Mouse (Mus musculus) adrenal gland, adult 2 months (tissue): ENCODE results near the gene Adprhl2. TPM values are rescaled to one million over a fixed set of nuclear protein-coding genes. Genes with fewer than 3 reads are reported as not detected.

Experiments used
- DNase-seq: peaks from one replicate; pipeline ENCODE4 v3.0.0; 2021
- polyA plus RNA-seq: library from polyadenylated mRNA; depleted of rRNA; stranded (reverse); fragments of >200 nt; gene quantifications from 2 replicates; pipeline ENCODE4 v1.2.3, GENCODE M21; 2012
- total RNA-seq, 2 experiments: library from RNA; stranded (reverse); gene quantifications; 2 replicates each; pipeline ENCODE4 v1.2.3; 2021

The Adprhl2 gene
- total and polyA plus RNA-seq, 3 experiments, result 26.2 to 45.8 (median 34.9) TPM

DNA sequence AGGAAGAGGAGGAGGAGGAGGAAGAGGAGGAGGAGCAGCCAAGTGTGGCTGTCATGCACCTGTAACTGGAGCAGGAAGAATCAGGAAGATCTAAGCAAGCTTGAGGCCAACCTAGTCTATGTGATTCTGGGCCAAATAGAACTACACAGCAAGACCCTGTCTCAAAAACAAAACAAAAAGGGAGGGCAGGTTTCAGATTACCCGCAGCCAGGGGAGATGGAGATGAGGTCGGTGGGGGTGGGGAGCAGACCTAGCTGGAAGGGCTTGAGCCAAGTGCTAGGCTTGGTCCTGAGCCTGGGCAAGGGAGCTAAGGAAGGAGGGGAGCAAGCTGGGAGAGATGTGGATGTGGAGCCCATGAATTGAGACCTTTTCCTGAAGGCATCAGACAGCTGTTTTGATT is 14.7 kb downstream of the Adprhl2 start:
- DNase-seq, result no peak

DNA sequence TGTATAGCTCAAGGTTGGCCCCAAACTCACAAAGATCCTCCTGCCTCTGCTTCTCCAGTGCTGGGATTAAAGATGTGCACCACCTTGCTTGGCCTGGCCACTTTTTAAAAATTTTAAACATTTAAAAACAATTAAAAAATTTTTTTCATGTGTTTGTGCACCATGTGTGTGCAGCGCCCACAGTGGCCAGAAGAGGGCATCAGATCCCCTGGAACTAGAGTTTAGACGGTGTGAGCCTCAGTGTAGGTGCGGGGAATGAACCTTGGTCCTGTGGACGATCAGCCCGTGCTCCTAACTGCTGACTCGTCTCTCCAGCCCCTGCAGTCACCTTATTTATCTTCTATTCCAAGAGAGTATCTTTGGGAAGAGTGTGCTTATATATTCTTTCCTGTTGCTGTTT is 15.4 kb downstream of the Adprhl2 start:
- no peak for DNase-seq

DNA sequence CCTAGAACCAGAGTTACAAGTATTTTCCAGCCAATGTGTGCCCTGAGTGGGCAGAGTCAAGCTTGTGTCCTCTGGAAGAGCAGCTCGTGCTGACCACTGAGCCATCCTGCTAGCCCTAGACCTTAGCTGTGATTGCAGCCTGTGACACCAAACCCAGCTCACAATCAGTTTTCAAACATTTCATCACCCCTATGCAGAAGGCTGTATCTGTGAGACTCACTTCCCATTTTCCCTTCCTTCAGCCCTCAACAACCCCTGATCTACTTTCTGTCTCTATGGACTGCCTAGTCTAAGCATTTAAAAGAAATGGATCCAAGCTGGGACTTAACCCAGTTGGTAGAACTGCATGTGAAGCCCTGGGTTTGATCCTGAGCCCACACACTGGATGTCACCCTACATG is 16.1 kb downstream of the Adprhl2 start:
- no peak for DNase-seq

DNA sequence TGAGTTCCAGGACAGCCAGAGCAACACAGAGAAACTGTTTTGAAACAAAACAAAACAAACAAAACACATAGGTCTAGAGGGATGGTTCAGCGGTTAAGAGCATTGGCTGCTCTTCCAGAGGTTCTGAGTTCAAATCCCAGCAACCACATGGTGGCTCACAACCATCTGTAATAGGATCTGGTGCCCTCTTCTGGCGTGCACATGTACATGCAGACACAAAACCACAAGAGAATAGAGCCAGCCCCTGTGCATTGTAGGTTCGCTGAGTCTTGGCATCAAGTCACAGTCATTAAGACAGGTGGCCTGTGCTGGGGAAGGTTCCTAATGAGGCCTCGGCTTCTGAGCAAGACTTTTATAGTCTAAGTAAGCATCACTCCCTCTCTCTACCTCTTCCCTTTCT is 17.6 kb downstream of the Adprhl2 start:
- DNase-seq, result no peak

DNA sequence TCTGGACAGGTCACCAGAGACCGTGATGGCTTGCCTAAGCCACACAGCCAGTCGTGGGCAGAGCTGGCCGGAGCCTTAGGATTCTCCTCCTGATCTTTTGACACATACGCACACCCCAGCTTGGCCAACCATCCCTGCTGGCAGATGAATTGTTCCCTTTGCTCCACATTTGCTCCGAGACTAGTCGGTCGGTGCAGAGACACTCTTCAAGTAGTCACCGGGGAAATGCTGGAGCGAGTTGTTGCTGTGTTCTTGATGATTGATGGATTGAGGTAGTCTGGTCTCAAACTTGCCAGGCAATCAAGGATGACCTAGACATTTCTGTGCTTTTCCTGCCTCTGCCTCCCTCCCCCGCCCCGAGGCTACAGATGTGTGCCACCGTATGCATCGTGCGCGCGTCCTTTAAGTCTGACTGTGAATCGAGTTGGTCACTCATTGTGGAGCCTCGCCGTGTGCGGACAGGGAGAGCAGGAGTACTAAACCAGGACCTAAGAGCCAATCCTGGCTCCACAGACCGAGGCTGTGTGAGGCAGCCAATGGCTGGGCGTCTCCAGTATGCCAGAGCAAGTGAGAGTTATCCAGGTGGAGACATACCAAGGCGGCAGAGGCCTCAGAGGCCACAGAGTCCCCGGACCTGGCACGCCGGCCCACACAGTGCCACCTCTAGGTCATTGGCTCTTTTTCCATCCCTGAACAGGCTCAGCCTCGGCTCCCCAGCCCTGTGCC is 19.8 kb downstream of the Adprhl2 start:
- no peak for DNase-seq

DNA sequence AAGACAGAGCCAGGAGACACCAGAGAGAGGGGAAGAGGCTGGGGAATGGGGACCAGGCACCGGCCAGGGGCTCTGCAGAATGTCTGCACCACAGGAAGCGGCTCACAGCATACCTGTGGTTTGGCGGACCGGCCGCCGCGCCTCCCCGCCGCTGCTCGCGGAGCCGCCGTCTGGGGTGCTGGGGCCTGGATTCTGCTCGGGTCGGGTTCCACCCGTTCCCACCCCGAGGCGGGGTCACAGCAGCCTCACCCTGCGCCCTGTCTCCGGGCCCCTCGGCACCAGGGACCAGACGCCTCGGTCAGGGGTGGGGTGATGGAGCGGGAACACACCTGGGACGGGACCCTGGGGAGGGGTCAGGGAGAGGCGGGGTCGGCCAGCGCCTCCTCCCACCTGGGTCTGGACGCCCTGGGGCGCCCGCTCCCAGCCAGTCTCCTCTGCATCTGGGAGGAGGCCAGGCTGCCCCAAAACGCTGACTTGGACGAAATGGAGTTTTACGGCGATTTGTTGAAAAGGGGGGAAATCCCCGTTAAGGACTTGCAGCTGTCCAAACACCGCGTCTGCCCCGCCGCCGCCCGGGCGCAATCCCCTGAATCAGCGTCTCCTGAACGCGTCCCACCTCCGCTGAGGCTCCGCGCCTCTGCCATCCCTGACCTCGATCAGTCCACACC is 20.5 kb downstream of the Adprhl2 start:
- no peak for DNase-seq

DNA sequence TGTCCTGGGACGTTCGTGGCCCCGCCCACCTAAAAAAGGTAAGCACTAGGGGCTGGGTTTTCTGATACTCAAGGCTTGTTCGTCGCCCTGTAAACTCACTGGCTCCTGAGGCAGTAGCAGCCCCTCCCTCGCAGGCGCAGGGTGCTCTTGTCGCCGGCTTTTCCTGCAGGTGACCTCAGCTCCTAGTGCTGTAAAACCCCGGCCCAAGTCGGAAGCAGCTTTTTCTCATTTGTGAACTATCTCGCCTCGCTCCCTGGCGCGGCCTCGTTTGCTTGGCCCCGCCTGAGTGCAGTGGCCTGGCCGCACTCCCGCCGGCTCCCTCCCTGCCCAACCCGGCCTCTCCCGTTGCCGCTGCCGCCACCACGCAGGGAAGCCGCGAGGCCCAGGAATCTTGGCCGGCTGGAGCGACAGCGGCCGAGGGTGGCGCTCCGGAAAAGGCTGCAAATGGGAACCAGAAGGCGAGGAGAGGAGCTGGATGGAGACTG is 24.8 kb downstream of the Adprhl2 start:
- peak; percentile 84 for DNase-seq

DNA sequence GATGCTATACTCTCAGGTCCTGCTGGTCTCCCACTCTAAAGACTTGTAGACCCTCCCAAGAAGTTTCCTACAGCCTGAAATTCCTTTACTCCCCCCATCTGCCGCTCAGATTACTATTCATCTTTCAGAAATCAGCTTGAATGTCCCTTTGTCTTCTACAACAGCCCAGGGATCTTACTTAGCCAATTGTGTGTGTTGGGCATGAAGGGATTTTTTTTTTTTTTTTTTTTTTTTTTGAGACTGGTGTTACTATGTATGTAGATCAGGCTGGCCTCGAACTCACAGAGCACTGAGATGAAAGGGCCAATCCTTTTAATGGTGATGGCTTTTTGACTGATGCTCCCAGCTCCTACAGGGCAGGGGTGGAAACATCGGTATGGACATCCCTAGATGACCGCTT is 25.6 kb downstream of the Adprhl2 start:
- no peak for DNase-seq

DNA sequence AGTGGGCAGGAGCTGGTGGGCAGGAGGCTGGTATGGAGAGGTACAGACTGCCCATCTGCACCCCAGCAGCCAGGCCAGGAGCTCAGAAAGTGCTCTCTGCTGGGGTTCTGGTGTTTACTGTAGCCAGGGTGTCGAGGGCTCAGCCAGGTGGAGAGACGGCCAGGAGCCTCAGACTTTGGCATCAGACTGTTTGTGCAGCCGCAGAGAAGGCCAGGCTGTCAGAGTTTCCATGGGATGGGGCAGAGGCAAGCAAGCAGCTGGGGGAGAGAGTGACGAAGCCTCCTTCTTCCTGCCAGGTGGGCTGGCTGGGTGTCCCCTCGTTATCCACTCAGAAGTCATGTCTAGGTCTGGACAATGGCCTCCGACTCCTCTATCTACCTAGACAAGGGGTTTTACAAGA is 26.4 kb downstream of the Adprhl2 start:
- DNase-seq, result no peak

DNA sequence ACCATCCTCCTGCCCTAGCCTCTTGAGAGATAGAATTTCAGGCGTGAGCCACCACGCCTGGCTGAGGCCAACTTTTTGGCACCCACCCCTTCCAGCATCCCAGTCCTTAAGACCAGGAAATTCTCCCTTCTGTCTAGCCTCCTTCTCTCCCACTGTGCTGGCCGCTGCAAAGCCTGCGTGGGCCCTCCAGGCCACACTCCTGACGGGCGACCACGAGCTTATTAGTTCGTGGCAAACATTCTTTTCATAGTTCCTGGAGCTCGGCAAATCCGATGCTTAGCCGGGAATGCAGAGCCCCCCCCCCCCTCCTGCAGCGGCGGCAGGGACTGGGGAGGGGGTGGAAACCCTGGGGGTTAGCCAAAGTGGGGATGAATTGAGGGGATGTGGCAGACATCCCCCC is 30.3 kb downstream of the Adprhl2 start:
- no peak for DNase-seq

DNA sequence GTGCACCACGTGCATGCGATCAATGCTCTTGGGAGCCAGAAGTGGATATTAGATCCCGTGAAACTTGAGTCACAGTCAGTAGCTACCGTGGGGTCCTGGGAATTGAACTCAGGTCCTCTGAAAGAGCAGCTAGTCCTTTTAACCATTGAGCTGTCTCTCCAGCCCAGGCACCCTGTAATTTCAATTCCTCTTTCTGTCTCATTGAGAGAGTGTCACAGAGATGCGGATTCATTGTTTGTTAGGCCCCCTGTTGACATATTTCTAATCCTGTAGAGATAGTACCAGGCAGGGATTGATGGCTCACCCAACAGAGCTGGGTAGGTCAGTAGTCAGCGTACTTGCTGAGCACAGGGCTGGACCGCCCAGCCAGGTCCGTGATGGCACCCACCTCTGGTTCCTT is 31.2 kb downstream of the Adprhl2 start:
- DNase-seq, result no peak

DNA sequence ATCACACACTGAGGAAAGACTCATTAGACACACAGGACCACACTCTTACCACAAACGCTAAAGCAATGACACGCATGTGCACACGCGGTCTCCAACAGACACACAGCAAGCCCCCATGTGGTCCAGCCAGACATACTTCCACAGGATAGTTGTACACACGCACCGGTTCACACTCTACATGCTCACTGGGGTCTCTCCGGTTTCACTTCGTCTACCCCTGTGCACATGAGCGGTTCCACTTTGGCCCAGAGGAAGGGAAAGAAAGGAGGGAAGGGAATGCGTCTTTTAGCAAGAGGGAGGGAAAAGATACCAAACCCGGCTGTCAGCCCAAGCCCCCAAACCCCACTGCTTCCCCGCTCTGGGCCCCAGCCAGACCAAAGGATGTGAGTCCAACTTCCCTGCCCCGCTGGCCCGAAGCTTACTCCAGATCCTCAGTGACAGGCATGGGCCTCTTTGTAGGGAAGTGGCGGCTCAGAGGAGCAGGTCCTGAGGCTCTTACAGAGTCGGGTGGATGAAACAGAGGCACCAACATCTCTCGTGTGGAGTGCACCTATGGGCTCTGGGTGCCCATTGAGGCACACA is 33.3 kb downstream of the Adprhl2 start:
- DNase-seq, result no peak

DNA sequence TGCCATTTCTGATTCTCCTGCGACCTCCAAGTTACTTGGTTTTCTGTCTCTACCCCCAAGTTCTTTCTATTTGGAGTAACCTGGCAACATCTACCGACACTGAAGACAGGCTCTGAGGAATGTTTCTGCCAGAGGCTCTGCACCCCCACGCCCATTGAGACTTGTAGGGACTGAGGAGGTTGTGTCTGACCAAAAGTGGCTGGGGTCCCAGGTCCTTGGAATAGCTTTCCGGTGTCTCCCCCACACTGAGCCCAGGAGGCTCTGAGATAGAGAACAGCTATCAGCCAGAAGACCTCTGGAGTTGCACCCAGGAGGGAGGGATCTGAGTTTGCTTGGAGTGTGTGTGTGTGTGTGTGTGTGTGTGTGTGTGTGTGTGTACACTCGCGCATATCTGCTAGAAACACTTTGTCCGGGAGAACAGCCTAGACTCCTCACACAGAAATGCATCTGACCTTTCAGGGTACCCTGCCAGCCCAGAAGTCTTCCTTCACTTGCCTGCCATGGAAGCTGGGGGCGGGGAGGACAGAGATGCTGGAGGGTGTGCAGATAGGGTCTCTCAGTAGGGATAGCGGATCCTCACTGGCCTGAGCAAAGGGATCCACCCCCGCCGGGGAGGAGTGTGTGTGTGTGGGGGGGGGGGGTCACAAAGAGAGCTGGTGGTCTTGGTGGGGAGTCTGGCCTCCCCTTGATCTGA is 34.1 kb downstream of the Adprhl2 start:
- no peak for DNase-seq

DNA sequence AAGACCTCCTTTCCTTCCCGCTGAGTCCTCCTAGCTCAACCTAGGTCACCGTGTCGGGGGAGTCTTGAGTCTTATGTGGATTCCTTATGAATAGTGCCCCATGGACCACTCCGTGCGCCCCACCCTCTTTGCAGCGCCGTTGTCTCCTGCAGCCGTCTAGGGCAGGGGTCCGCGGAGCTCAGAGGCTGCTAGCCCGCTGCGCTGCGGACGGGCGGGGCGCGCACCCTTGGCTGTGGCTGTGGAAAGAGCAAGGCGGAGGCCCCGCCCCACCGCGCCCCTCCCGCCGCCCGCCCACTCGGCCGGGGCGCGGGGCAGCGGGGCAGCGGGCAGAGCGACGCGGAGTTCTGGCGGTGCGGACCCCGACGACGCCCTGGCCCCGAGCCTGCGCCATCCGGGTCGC is 35.0 kb downstream of the Adprhl2 start, which contains the start of gene Col8a2:
Gene Col8a2 (plus strand): TSS at position 302 of the 400 bp plus-strand sequence.
- DNase-seq, result peak; percentile 32

DNA sequence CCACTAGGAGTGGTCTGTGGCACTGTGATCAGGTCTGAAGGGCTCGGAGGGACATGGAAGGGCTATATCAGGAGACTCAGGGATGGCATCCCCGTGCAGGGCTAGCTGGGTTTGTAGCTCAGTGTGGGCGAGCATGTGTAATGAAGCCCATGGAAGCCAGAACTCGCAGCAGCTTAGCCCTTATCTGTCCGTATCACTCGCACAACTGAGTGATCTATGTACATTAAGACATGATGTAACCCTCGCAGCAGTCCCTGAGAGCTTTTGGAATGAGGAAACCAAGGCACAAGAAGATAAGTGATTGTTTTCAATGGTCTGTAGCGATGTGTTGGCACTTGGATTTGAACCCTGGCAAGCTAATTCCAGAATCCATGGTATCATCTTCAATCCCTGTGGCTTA is 37.9 kb downstream of the Adprhl2 start:
- no peak for DNase-seq

DNA sequence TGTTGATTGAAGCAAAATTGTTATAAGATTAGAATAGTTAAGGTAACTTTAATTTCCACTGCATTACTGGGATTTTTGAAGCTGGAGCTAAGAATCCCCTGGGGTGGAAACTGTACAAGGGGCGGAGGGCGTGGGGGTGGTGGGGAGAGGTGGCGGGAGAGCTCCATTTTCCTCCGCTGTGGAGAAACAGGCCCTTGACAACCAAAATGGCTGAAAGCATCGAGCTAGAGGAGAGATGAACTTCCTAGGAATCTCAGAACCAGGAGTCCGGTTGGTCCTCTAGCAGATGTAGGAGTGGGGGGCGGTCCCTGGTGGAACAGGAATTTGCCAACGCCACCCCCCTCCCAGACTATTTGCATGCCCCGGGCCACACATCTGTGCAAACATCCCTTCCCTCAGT is 39.8 kb downstream of the Adprhl2 start:
- DNase-seq, result no peak

DNA sequence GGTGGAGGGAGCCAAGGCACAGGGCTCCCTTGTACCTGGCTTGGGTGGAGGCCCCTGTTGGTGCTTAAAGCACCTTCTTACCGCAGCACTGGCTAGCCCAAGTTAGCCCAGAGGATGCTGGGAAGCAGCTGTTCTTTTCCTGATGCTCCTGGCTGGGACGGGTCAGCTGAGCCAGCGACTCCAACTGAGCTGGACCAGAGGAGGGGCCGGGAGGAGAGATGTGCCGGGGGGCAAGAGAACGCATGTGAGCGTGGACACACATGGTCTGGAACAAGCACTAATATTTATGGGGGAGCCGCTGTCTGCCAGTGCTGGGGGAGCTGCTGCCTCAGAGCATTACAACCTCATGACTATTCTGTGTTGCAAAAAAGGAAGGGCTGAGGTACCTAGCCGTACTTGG is 42.5 kb downstream of the Adprhl2 start:
- DNase-seq, result no peak

DNA sequence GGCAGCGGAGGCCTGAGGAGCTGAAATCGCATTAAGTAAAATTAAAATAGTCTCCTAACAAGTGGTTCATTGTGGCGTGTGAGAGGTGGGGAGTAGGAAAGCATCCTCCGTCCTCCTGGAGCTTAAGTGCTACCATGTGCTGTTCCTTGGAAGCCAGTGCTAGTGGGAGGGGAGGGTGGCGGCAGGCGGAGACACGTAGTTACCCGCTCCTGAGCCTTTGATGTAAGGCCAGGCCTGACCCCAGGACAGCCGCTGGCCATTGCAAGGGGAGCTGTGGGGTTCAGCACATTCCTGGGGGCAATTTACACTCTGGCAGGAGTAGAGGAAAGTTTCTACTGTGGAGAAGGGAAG is 43.0 kb downstream of the Adprhl2 start:
- no peak for DNase-seq

DNA sequence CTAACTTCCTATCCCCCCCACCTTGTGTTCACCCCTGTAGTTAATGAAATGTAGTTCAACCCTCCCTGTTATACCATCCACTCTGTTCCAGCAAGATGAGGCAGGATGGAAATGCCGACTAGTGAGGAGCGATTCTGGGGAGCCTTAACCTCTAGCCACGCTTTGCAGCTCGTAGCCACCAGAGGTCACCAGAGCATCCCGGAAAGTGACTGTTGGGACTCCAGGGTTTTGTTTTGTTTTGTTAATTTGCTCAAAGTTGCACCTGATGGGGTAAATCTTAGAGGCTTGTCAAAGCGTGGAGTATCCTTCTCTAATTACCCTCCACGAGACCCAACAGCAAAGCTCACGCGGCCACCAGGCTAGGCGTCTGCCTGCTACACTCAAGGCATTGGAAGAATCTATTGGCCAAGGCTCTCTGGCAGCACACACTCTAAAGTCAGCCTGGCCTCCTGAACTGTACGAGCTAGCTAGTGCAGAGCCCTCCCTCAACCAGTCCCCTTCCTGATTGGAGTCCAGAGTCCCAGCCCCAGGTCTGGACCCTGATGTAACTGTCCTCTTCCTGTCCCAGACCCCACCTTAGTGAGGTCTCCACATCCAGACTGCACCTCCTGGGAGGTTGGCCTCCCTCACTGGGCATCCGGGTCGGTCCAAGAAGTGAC is 43.5 kb downstream of the Adprhl2 start:
- DNase-seq, result peak; percentile 53

DNA sequence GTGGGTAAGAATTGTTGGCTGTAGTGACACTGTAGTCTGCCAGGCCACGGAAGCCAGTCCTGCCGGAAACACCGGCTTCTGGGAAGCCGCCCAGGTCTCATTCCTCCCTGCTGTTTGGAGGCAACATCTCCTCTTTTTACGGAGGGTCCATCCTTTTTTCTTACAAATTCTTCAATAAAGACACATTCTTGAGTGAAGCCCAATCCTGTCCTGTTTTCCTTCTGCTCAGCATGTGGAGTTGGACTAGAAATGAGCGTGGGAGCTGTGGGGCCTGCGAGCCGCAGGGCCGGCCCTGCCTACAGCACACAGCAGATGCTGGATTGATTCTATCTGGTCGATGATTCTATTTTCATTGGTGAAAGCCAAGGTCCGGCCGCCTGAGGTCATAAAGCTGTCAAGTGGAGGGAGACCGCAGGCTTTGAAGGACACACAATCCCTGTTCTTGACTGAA is 45.8 kb downstream of the Adprhl2 start:
- peak; percentile 81 for DNase-seq

DNA sequence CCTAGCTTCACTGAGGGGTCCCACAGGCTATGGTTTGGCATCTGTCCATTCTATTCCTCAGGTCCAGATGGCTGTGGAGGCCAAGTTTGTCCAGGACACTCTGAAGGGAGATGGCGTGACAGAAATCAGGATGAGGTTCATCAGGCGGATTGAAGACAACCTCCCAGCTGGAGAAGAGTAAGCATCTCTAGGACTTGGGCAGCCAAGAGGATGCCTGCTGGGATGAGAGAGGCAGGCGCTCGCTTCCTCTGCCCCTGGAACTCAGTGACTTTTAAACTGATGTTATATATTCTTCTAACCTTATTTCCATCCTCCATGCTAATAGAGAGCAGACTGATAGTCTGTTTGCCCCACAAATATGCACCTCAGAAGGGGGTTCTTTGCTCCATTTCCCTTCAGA is 46.4 kb downstream of the Adprhl2 start:
- DNase-seq, result no peak

DNA sequence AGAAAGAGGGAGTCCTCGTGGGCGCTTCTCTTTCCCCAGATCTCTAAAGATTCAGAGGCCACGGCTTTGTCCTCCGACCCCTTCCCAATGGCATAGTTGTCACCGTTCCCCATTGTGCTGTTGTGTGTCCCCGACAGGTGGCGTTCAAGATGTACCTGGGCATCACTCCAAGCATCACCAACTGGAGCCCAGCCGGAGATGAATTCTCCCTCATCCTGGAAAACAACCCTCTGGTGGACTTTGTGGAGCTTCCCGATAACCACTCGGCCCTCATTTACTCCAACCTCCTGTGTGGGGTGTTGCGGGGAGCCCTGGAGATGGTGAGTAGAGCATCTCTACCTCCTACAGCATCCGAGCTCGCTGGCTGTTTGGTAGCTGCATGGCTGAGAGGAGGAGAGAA is 47.8 kb downstream of the Adprhl2 start:
- DNase-seq, result no peak
